Mouse (Mus musculus): ENCODE measurements around the gene Gm28308. TPM values are rescaled to one million over a fixed set of nuclear protein-coding genes. Genes with fewer than 3 reads are reported as not detected.

Gm28308 gene
- total RNA-seq, 2 experiments from 2014 or later, result not detected

DNA sequence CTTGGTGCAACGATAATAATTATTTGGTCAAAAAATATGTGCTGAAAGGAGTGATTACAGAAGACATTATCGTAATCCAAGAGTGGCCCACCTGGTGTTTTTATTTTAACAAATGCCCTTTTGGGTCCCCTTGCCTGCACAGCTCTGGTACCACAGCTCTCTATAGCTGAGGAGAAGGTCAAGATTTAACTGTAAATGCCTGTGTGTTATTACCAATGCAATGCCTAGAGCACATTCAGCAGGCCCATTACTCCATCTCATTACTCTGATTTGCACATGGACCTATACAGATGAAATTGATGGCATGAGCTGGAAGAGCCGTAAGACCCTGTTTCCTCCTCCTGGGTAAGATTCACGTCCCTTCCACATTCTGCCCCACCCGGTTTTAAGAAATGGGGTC, 74.0 kb downstream of the Gm28308 start:
- ATAC-seq (replicated peaks; ENCODE audit: low FRiP score, poor library complexity, severe bottlenecking), result no peak

DNA sequence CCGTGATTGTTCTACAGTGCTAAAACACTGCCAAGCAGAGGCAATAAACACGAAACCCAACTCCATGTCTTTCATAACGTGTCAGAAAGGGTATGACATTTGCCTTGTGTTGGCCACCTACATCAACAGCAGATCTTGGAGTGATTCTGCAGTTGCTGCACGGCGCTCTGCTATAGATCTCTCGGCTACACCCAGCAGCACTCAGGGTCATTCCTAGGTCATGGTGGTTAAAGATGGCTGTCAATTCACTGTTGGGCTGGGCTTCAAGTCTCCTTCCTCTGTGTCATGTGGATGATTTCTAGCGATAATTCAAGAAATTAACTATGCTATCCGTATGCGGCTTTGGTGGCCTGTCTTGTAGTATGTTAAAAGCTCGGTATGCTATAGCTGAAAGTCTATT, 74.6 kb downstream of the Gm28308 start:
- ATAC-seq (replicated peaks; ENCODE audit: low FRiP score, poor library complexity, severe bottlenecking), result no peak

DNA sequence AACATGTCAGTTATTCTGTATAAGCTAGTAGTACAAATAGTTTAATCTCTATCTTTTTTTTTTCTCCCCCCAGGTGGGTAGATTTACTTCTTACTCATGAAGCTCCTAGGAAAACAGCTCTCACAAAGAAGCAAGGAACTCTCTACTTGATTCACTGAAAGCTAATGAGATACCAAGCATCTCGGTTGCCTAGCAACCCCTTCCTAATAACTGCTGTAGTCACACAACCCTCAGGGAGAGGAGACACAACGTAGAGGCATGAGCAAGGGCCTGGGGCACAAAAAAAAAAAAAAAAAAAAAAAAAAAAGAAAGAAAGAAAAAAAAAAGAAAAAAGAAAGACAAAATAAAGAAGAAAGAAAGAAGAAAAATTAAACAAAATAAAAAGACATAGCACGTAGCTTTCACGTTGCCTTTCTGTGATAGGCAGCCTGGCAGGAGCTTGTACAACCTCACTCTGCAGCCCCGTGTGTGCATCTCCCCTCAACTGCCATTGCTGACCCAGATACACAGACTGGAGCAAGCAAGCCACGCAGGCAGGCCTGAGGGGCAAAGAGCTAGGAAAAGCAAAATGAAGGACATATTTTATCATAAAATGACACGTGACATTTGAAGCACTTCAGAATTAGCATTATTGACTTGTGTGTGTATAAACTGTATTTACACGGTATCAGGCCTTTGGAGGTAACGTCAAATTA, 75.2 kb downstream of the Gm28308 start:
- no peak for ATAC-seq (replicated peaks; ENCODE audit: low FRiP score, poor library complexity, severe bottlenecking)

DNA sequence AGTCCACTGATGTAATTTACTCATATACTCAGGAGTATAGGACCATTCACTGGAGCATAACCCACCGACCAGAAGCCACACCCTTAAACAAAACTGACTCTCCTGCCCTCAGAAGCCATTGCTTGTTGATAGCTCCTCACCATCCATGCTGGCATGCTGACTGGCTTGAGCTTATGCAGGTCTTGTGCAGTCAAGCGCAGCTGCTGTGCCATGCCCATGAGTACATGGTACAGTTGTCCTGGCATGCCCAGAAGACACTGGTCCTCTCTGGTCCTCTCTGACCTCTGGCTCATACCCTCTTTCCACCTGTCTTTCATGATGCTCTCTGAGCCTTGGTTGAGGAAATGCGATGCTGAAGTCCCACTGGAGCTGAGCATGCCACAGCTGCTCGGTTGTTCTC, 89.5 kb downstream of the Gm28308 start:
- ATAC-seq (replicated peaks; ENCODE audit: low FRiP score, poor library complexity, severe bottlenecking), result no peak

DNA sequence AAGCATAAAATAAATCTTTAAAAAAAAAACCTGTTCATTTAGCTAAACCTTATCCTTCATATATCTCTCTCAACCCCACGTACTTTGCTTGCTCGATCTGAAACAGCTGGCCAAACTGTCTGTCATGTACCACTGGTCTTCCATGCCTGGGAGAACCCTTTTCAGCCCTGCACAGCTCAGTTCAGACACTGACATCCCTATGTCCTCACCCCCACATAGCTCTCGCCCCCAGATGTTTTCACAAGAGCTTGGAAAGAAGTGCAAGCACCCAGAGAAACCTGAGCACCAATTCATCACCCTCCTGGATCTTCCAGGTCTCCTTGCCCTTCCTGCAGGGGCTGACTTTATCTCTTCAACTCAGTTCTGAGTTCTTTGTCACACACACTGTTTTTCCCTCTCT, 92.0 kb downstream of the Gm28308 start:
- no peak for ATAC-seq (replicated peaks; ENCODE audit: low FRiP score, poor library complexity, severe bottlenecking)

DNA sequence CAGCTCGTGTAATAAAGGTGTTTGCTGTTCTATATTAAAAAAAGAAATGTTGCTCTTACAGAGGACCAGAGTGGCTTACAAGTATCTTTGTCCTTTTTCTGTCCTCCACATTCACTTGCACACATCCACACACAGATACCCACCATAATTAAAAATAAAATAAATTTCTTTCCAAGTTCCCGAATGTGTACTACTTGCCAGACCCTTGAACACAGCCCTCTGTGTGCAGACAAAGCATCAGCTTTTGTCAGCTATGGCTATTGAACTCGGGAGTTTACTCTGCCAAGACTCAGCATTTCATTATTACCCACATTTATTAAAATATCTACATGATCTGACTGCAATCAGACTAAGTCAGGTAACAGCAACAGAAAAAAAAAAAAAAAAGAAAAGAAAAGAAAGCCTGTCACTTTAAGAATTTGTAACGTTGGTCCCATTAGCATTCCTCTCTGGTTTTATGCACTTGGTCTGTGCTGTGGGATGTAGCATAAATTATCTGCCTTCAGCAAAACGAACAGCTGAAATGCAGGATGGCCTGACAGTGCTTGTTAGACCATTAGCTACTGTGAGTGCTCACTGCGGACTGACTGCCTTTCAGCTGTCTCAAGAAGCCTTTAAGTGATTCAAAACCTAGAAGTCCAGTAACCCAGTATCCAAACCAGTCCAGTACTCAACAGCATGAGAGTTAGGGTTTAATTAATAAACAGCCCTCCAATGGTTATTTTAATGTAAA, 94.1 kb downstream of the Gm28308 start:
- no peak for ATAC-seq (replicated peaks; ENCODE audit: low FRiP score, poor library complexity, severe bottlenecking)

DNA sequence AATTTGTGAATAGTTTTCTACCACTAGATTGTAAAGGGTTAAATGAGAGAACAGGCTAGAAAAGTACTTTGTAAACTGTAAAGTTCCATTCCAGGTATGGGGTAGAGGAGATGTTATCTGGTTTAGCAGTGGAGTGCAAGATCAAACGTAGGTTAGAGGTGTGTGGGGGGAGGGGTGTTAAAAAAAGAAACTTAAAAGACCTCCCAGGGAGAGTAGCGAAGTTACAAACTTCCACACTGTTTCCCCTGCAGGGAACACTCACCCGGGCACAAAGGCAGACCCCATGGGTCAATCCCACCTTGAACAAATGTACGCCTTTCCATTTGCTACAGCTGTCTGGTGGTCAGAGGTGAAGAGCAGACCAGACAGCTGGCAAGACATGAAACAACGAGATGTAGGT, 97.2 kb downstream of the Gm28308 start:
- no peak for ATAC-seq (replicated peaks; ENCODE audit: low FRiP score, poor library complexity, severe bottlenecking)

Other genes with a start within 250 kb of the Gm28308 start
- 18.0 and 55.8 TPM in 2 replicates for gene Skap2, start 200.8 kb downstream of the Gm28308 start, total RNA-seq (2015; ENCODE audit: low replicate concordance)
- gene Skap2, start 200.8 kb downstream of the Gm28308 start, total RNA-seq (2017; ENCODE audit: low replicate concordance), result 19.4 and 47.4 TPM in 2 replicates
- not detected in 2 replicates for gene Hoxa1, start 55.0 kb downstream of the Gm28308 start, total RNA-seq (2015; ENCODE audit: low replicate concordance)
- gene Hoxa1, start 55.0 kb downstream of the Gm28308 start, total RNA-seq (2017; ENCODE audit: low replicate concordance), result not detected in 2 replicates
- gene Hoxa2, start 48.5 kb downstream of the Gm28308 start, total RNA-seq (2015; ENCODE audit: low replicate concordance), result not detected in 2 replicates
- not detected in 2 replicates for gene Hoxa2, start 48.5 kb downstream of the Gm28308 start, total RNA-seq (2017; ENCODE audit: low replicate concordance)
- gene 5730596B20Rik, start 35.8 kb downstream of the Gm28308 start, total RNA-seq (2015; ENCODE audit: low replicate concordance), result not detected in 2 replicates
- gene 5730596B20Rik, start 35.8 kb downstream of the Gm28308 start, total RNA-seq (2017; ENCODE audit: low replicate concordance), result not detected in 2 replicates
- not detected in 2 replicates for gene Hoxa4, start 21.6 kb downstream of the Gm28308 start, total RNA-seq (2015; ENCODE audit: low replicate concordance)
- gene Hoxa4, start 21.6 kb downstream of the Gm28308 start, total RNA-seq (2017; ENCODE audit: low replicate concordance), result not detected in 2 replicates
- gene Hoxa5, start 8.8 kb downstream of the Gm28308 start, total RNA-seq (2015; ENCODE audit: low replicate concordance), result not detected in 2 replicates
- not detected in 2 replicates for gene Hoxa5, start 8.8 kb downstream of the Gm28308 start, total RNA-seq (2017; ENCODE audit: low replicate concordance)
- not detected in 2 replicates for gene Hoxa6, start 4.6 kb downstream of the Gm28308 start, total RNA-seq (2015; ENCODE audit: low replicate concordance)
- not detected in 2 replicates for gene Hoxa6, start 4.6 kb downstream of the Gm28308 start, total RNA-seq (2017; ENCODE audit: low replicate concordance)
- not detected in 2 replicates for gene Hoxa3, start within 50 bp of the Gm28308 start, total RNA-seq (2015; ENCODE audit: low replicate concordance)
- gene Hoxa3, start within 50 bp of the Gm28308 start, total RNA-seq (2017; ENCODE audit: low replicate concordance), result 0.45 TPM in 1 of 2 replicates, not detected in the other
- 1.1 and 8.4 TPM in 2 replicates for gene Hoxa7, start 8.5 kb upstream of the Gm28308 start, total RNA-seq (2015; ENCODE audit: low replicate concordance)
- 1.3 and 3.8 TPM in 2 replicates for gene Hoxa7, start 8.5 kb upstream of the Gm28308 start, total RNA-seq (2017; ENCODE audit: low replicate concordance)
- 0.36 and 0.84 TPM in 2 replicates for gene Hoxa9, start 17.8 kb upstream of the Gm28308 start, total RNA-seq (2015; ENCODE audit: low replicate concordance)
- 4.5 TPM in 1 of 2 replicates, not detected in the other for gene Hoxa9, start 17.8 kb upstream of the Gm28308 start, total RNA-seq (2017; ENCODE audit: low replicate concordance)
- not detected in 2 replicates for gene Hoxa10, start 27.5 kb upstream of the Gm28308 start, total RNA-seq (2015; ENCODE audit: low replicate concordance)
- gene Hoxa10, start 27.5 kb upstream of the Gm28308 start, total RNA-seq (2017; ENCODE audit: low replicate concordance), result 0.15 TPM in 1 of 2 replicates, not detected in the other
- gene Hoxa11, start 32.5 kb upstream of the Gm28308 start, total RNA-seq (2015; ENCODE audit: low replicate concordance), result not detected in 2 replicates
- gene Hoxa11, start 32.5 kb upstream of the Gm28308 start, total RNA-seq (2017; ENCODE audit: low replicate concordance), result not detected in 2 replicates
- not detected in 2 replicates for gene Hoxa13, start 47.5 kb upstream of the Gm28308 start, total RNA-seq (2015; ENCODE audit: low replicate concordance)
- gene Hoxa13, start 47.5 kb upstream of the Gm28308 start, total RNA-seq (2017; ENCODE audit: low replicate concordance), result not detected in 2 replicates
- gene Evx1, start 100.2 kb upstream of the Gm28308 start, total RNA-seq (2015; ENCODE audit: low replicate concordance), result not detected in 2 replicates
- not detected in 2 replicates for gene Evx1, start 100.2 kb upstream of the Gm28308 start, total RNA-seq (2017; ENCODE audit: low replicate concordance)